In genomic region chr10:12354106-12354505, GRCm38 (mm10) we compare ENCODE assay signal across 28 mouse cellular contexts.
DNase-seq lines count a peak whose midpoint lies in the region; ATAC-seq lines count a peak whose summit lies in the region.
"Had no signal": no experiment of that assay in that cellular context is flagged by ENCODE, and none has a peak within 500 bp of the region (broad histone marks: within the 10 kb centered on the region; RNA-seq: fewer than 3 reads in every experiment).

No protein-coding gene starts in this region.

- intact Hi-C loops in heart, postnatal 36 days (cut with DNase I): no loop called here

- WGBS in forebrain, embryonic 13.5 days: 74% methylated on average over 5 of the region's 5 CpGs
- WGBS in forebrain, embryonic 15.5 days: 70% methylated on average over 5 of the region's 5 CpGs
- WGBS in heart, embryonic 10.5 days: 64% methylated on average over 5 of the region's 5 CpGs
- 39% methylated on average over 5 of the region's 5 CpGs for WGBS in heart, embryonic 15.5 days

- no peaks in the 10 kb centered on the region for H3K9me3 ChIP-seq in forebrain, embryonic 13.5 days (replicated peaks)
- no peaks in the 10 kb centered on the region for H3K9me3 ChIP-seq in forebrain, embryonic 15.5 days
- no peaks in the 10 kb centered on the region for H3K9me3 ChIP-seq in heart, embryonic 10.5 days
- H3K9me3 ChIP-seq in heart, embryonic 15.5 days (replicated peaks): no peaks in the 10 kb centered on the region
- H3K9me3 ChIP-seq: embryonic facial prominence, embryonic 12.5 days; limb, embryonic 12.5 days; liver, embryonic 15.5 days; midbrain, embryonic 13.5 days; neural tube, embryonic 13.5 days had no signal

- no peak overlapping the region for H3K9ac ChIP-seq in forebrain, embryonic 13.5 days
- no peak overlapping the region for H3K9ac ChIP-seq in forebrain, embryonic 15.5 days (replicated peaks)
- no peak overlapping the region for H3K9ac ChIP-seq in heart, embryonic 15.5 days
- H3K9ac ChIP-seq: embryonic facial prominence, embryonic 12.5 days; limb, embryonic 12.5 days; liver, embryonic 15.5 days; midbrain, embryonic 13.5 days; neural tube, embryonic 13.5 days had no signal

- H3K4me3 ChIP-seq in forebrain, embryonic 13.5 days: no peak overlapping the region
- no peak overlapping the region for H3K4me3 ChIP-seq in forebrain, embryonic 15.5 days
- H3K4me3 ChIP-seq in heart, embryonic 10.5 days: no peak overlapping the region
- H3K4me3 ChIP-seq in heart, embryonic 15.5 days: no peak overlapping the region
- H3K4me3 ChIP-seq: embryonic facial prominence, embryonic 12.5 days; layer of hippocampus, adult 2 months; left cerebral cortex, adult 2 months; limb, embryonic 12.5 days; liver, embryonic 15.5 days; midbrain, embryonic 13.5 days; neural tube, embryonic 13.5 days had no signal

- peak; percentile 17 for DNase-seq in heart, embryonic 10.5 days (ENCODE audit: low spot score)
- no peak for DNase-seq in heart, adult 18-20 months
- no peak for DNase-seq in heart, postnatal 36 days
- peak; percentile 36 for DNase-seq in brain, adult 2 months (ENCODE audit: low read depth, low spot score)
- DNase-seq in cerebellum, adult 9-11 months: no peak
- DNase-seq: adrenal gland, adult 8-10 months; cerebellum, adult 11 months; cerebellum, adult 9-10 months; embryo, embryonic 11 days; kidney, adult 18-20 months; kidney, postnatal 36 days; right cerebral cortex, postnatal 4 days; thymus, adult 2 months; thymus, postnatal 36 days had no signal

- 0 out of 2 replicates have a peak, but pooled peaks have one; percentile 24 for ATAC-seq in forebrain, embryonic 13.5 days
- ATAC-seq in forebrain, embryonic 15.5 days (replicated peaks): no peak
- ATAC-seq in heart, embryonic 15.5 days (replicated peaks; ENCODE audit: insufficient number of reproducible peaks, insufficient read depth, low FRiP score, low read depth): no peak
- ATAC-seq: hindbrain, embryonic 16.5 days; midbrain, embryonic 13.5 days had no signal

- H3K27me3 ChIP-seq in forebrain, embryonic 13.5 days: no peaks in the 10 kb centered on the region
- no peaks in the 10 kb centered on the region for H3K27me3 ChIP-seq in forebrain, embryonic 15.5 days
- H3K27me3 ChIP-seq in heart, embryonic 10.5 days (ENCODE audit: insufficient read depth, poor library complexity, severe bottlenecking): no peaks in the 10 kb centered on the region
- no peaks in the 10 kb centered on the region for H3K27me3 ChIP-seq in heart, embryonic 15.5 days
- H3K27me3 ChIP-seq: CH12.LX; embryonic facial prominence, embryonic 12.5 days; limb, embryonic 12.5 days; liver, embryonic 15.5 days; midbrain, embryonic 13.5 days; neural tube, embryonic 13.5 days had no signal

- H3K4me1 ChIP-seq in forebrain, embryonic 13.5 days: no peaks in the 10 kb centered on the region
- no peaks in the 10 kb centered on the region for H3K4me1 ChIP-seq in forebrain, embryonic 15.5 days
- peaks cover 9% of the 10 kb centered on the region; the same call in 1 of the 2 replicates for H3K4me1 ChIP-seq in heart, embryonic 10.5 days
- peaks cover 8% of the 10 kb centered on the region; the same call in 1 of the 2 replicates for H3K4me1 ChIP-seq in heart, embryonic 15.5 days (replicated peaks)
- H3K4me1 ChIP-seq: embryonic facial prominence, embryonic 12.5 days; limb, embryonic 12.5 days; liver, embryonic 15.5 days; midbrain, embryonic 13.5 days; neural tube, embryonic 13.5 days had no signal

- H3K36me3 ChIP-seq in forebrain, embryonic 13.5 days (ENCODE audit: poor library complexity, severe bottlenecking): no peaks in the 10 kb centered on the region
- no peaks in the 10 kb centered on the region for H3K36me3 ChIP-seq in forebrain, embryonic 15.5 days
- no peaks in the 10 kb centered on the region for H3K36me3 ChIP-seq in heart, embryonic 10.5 days
- H3K36me3 ChIP-seq in heart, embryonic 15.5 days: no peaks in the 10 kb centered on the region
- H3K36me3 ChIP-seq: embryonic facial prominence, embryonic 12.5 days; limb, embryonic 12.5 days; liver, embryonic 15.5 days; midbrain, embryonic 13.5 days; neural tube, embryonic 13.5 days had no signal

- no peak overlapping the region for H3K27ac ChIP-seq in forebrain, embryonic 13.5 days
- no peak overlapping the region for H3K27ac ChIP-seq in forebrain, embryonic 15.5 days (replicated peaks)
- peak overlapping the region; percentile 65 for H3K27ac ChIP-seq in heart, embryonic 10.5 days
- peak overlapping the region; percentile 89 for H3K27ac ChIP-seq in heart, embryonic 15.5 days
- H3K27ac ChIP-seq: embryonic facial prominence, embryonic 12.5 days; layer of hippocampus, adult 2 months; limb, embryonic 12.5 days; liver, embryonic 15.5 days; macrophage; midbrain, embryonic 13.5 days; neural tube, embryonic 13.5 days; stomach, postnatal 0 days had no signal

- H3K4me2 ChIP-seq in forebrain, embryonic 13.5 days: no peak overlapping the region
- H3K4me2 ChIP-seq in forebrain, embryonic 15.5 days (replicated peaks): no peak overlapping the region
- H3K4me2 ChIP-seq in heart, embryonic 15.5 days: no peak overlapping the region
- H3K4me2 ChIP-seq: embryonic facial prominence, embryonic 12.5 days; limb, embryonic 12.5 days; liver, embryonic 15.5 days; midbrain, embryonic 13.5 days; neural tube, embryonic 13.5 days had no signal

Comparison
In these comparisons a context has a peak if more than half of its experiments do, and no peak if none do; other contexts are left out.
1. DNase-seq: peak in heart, embryonic 10.5 days (single experiment) and brain, adult 2 months (single experiment); none in heart, adult 18-20 months (0 of 2), heart, postnatal 36 days (0 of 2) and cerebellum, adult 9-11 months (single experiment).
2. H3K27ac ChIP-seq: peak in heart, embryonic 10.5 days (single experiment) and heart, embryonic 15.5 days (single experiment); none in forebrain, embryonic 13.5 days (single experiment) and forebrain, embryonic 15.5 days (single experiment).